Mouse (Mus musculus) cerebellum, postnatal 25 days (tissue): ENCODE data around the gene Dgki.

Experiments
- DNase-seq, 2 experiments: peaks; one replicate each; pipeline ENCODE4 v3.0.0; 2021; ENCODE audit warnings: mixed read lengths in 2 of 2

Dgki gene

DNA sequence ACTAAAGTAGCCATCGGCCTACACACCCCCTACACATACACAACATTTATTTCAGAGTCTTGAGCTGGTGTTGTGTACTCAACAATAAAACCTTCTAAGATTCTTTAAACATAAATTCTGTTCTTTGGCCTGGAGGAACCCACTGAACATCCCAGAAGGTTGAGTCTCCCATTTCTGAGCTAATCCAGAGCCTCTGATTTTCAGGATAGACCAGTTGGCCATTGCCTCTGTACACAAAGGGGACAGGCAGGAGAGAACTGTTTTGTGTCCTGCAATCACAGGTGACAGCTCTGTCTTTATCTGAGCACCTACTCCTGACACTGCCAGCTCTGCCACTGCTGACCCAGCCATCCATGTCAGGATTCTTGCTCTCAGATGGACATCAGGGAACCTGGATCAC lies 8.8 kb downstream of the Dgki start:
- DNase-seq, result no peak

DNA sequence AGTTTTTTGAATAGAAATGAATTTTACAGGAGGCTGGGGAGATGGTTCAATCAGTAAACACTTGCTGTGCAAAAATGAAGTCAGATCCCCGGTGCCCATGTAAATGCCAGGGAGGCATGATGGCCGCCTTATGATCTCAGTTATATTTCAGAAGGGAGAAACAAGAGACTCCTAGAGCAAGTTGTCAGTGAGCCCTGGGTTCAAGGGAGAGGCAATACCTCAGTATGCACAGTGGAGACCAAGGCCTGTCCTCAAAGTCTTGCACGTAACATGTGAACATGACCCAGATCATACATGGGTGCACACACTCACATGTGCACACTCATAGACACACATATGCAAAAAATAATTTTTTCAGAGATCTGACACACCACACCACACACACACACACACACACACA lies 9.3 kb downstream of the Dgki start:
- no peak for DNase-seq

GRCm38 (mm10) chr6:37286134-37286533 lies 13.8 kb downstream of the Dgki start:
- DNase-seq, result no peak

GRCm38 (mm10) chr6:37284879-37285278 lies 15.1 kb downstream of the Dgki start:
- no peak for DNase-seq

DNA sequence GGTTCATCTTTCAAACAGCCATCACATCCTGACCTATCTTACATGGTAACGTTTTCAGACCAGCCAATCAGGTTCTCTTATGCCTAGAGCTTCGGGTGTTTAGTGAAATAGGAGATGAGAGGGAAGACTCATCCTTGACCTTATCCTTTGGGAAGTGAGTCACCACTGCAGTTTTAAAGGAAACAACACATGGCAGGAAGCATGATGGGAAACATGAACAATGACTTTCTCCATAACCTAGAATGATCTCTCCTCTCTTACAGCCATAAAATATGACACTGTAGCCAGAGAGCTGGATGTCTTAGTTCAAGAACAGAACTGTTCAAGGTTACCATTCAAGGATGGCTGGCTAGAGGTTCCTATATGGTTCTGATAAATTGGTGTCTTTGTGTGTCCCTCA lies 16.6 kb downstream of the Dgki start:
- DNase-seq, result no peak

GRCm38 (mm10) chr6:37282659-37283058 lies 17.3 kb downstream of the Dgki start:
- no peak for DNase-seq

DNA sequence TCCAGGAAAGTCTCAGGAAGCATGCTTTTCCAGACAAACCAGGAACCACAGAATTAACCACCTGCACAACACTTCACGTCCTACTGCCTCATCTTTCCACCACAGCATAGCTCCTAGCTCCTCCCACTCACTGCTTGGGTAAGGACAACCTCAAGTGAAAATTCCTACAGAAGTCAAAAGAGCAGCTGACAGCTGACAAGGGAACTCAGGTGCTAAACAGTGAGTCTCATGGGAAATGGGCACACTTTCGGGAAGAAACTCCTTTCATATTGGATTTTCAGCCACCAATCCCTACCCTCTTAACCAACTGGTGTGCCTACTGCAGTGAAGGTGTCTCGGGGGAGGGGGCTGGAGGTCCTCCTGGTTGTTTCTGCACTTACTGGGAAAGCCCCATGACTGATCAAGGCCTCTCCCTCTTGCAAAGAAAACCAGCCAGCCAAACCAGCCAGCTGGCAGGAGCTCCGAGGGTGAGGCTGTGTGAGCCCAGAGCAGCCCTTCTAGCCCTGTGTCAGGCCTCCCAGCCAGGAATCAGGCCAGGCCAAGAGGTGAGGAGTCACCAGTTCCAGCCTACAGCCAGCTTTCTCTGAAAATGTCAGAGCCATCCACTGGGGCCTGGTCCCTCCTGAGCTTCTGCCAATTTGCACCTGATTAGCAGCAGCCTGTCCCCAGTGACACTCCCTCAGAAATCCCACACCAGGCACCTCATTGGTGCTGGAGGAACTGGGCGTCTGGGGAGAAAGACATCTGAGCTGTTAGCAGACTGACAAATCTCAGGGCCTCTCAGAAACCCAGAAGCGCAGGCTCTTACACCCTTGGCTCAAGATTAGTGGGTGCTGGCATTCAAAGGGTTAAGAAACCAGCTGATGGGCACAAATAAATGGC lies 22.9 kb downstream of the Dgki start:
- peak; percentile 62 to 73 for DNase-seq

GRCm38 (mm10) chr6:37276181-37276580 lies 23.8 kb downstream of the Dgki start:
- DNase-seq, result no peak

DNA sequence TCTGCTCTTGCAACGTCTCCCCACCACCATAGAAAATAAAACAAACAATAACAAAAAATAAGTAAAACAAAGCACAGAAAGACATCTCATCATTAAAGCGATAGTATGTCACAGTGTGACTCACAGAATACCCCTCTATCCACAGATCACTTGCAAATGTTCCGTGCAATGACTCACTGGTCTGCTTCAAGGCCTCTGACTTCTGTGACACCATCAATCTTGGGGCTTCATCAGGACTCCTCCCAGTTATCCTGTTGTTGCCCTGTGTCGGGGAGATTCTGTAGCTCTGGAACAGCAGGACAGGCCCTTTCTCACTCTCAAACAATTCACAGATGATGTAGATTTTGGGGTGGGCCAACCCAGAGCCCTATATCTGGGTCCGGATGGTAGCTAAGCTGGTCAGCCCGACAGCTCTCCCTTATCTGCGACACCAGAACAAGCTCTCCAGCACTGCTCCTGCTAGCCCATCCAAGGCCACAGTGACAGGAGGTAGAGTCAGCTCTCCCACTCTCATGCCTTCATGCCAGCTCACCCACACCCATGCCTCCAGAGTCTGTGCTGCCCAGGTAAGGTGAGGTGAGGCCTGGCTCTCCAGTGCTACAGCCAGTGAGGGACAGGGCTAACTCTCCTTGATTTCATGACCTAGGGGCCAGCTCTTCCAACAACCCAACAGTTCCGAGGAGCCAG lies 28.9 kb downstream of the Dgki start:
- no peak for DNase-seq

DNA sequence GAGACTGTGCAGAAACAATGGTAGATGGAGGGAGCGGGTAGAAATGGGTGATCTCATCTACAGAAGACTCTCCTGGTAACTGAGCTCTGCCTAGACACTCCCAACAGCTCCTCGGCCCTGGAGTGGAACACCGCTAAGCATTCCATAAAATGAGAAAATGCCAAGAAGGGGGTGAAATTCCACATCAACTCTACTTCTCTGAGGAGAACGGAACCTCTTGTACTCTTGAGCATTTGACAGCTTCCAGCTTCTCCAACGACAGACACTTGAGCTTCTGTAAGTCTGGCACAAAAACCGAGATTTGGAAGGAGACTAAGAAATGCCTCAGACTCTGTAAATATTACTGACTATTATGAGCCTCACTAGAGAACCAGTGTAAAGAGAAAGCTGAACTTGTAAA lies 31.4 kb downstream of the Dgki start:
- no peak for DNase-seq

- no peak for DNase-seq
Measured at GRCm38 (mm10) chr6:37267952-37268351, 32.0 kb downstream of the Dgki start.

DNA sequence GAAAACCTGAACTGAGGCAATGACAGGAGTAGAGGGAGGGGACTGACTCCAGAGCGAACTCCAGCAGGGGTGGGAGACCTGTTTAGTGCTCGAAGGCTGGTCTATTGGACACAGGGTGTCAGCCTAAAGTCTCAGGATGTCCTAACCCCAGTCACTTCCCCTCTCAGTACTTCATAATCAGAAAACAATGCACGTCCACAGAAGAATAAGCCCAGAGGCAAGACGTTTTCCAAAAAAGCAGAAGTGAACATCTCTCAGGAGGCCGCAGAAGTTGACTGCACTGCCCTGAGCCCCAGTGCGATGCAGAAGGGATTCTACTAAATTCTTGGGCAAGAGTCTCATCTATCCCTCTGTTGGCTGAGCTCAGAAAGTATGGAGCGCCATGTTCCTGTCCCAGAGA lies 37.5 kb downstream of the Dgki start:
- no peak for DNase-seq

GRCm38 (mm10) chr6:37261236-37261852 lies 38.6 kb downstream of the Dgki start:
- no peak for DNase-seq

GRCm38 (mm10) chr6:37258662-37259061 lies 41.3 kb downstream of the Dgki start:
- no peak for DNase-seq

- DNase-seq, result peak in 1 of 2 experiments; percentile 13
Measured at GRCm38 (mm10) chr6:37254144-37254543, 45.8 kb downstream of the Dgki start.

- DNase-seq, result no peak
Measured at GRCm38 (mm10) chr6:37252536-37252935, 47.4 kb downstream of the Dgki start.

DNA sequence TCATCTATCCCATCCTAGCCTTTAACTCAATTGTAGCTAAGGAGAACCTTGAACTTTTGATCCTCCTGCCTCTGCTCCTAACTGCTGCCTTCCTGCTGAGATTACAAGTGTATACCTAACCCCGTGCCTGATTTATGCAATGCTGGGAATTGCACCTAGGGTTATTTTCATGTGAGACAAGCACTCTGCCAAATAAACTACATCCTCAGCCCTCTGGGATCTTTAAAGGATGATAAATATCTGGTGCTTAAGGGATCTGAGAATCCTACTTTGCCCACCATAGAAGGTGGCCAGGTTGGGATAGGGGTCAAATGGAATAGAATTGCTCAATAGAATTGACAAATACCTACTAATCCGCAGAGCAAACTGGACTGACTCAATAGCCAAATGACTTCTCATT lies 49.3 kb downstream of the Dgki start:
- no peak for DNase-seq

- DNase-seq, result no peak
Measured at GRCm38 (mm10) chr6:37245757-37246156, 54.2 kb downstream of the Dgki start.

- DNase-seq, result no peak
Measured at GRCm38 (mm10) chr6:37244074-37244473, 55.9 kb downstream of the Dgki start.

DNA sequence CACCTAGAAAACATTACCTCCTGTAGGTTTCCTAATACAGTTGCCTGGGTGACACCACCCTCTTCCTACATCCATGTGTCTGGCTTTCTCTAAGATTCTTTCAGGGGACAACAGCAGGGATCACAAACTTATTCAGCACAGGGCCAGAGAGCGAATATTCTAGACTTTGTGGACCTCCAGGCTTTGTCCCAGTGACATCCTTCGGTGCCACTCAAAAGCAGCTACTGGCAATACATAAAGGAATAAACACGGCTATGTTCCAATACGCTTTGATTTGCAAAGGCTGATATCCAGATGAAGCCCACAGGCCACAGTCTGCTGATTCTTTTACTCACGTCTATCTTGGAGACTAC lies 57.2 kb downstream of the Dgki start:
- DNase-seq, result no peak

DNA sequence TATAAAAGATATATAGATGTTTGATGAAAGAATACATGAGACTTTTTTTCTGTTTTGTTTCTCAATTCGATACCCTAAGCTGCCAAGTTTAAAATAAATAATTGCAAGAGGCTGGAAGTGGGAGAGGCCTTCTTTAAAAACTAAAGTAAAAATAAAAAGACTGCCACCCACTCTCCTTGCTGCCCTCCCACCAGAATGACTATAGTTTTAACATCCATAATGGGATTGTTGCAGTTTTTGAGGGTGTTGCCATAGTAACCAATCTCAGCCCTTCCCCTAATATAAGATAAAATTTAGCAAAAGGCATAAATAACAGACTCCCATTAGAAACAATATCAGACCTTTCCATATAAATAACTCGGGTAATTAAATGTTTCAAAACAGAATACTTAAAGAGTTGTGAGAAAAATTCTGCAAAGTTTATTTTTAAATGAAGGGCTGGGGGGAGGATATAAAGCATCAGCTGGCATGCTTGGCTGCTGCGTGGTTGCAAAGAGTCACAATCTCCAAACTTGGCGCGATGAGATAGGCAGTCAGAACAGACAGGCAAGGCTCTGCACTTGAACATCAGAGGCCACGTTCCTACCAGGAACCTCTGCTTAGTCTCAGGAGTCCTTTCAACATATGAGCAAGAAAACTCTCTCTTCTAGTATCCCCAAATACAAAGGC lies 57.8 kb downstream of the Dgki start:
- DNase-seq, result no peak

DNA sequence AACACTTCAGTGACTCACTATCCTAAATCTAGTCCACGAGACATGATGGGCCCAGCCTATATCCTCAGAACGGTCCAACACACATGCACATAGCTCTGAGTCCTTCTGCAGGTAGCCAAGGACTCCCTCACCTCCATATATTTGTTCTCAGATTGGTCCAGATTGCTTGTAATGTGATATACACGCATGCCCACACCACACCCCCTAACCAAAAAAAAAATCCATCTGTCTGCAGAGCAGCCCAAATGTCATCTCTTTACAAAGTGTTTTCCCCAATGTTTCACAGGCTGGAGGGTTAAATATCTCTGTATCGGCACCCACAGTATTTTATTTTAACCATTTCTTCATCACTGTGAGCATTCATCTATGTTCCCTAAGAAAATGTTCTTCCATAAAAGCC lies 58.5 kb downstream of the Dgki start:
- no peak for DNase-seq

GRCm38 (mm10) chr6:37240140-37240539 lies 59.8 kb downstream of the Dgki start:
- no peak for DNase-seq
